Mouse (Mus musculus) left cerebral cortex, postnatal 25 days (tissue): Measurements from ENCODE around the gene 1700084M14Rik. TPM values are rescaled to one million over a fixed set of nuclear protein-coding genes. Genes with fewer than 3 reads are reported as not detected.
"Not testable (repeated sequence)": the region's sequence is repeated elsewhere in the genome, so short reads cannot be mapped to it uniquely, and the experiment has no call there.

Experiments used
- DNase-seq, 2 experiments: peaks; one replicate each; pipeline ENCODE4 v3.0.0; 2022; ENCODE audit warnings: low spot score in 2 of 2, mixed read lengths in 1 of 2
- intact Hi-C: fragments of 180-260 bp; cut with DNase I; formaldehyde crosslinking; loops from one replicate; pipeline ENCODE4 v1.15.1; 2025
- total RNA-seq, 2 experiments: library from RNA; stranded (reverse); gene quantifications; 2 replicates each; pipeline ENCODE4 v1.2.3; 2021

Gene 1700084M14Rik
- not detected for total RNA-seq

DNA sequence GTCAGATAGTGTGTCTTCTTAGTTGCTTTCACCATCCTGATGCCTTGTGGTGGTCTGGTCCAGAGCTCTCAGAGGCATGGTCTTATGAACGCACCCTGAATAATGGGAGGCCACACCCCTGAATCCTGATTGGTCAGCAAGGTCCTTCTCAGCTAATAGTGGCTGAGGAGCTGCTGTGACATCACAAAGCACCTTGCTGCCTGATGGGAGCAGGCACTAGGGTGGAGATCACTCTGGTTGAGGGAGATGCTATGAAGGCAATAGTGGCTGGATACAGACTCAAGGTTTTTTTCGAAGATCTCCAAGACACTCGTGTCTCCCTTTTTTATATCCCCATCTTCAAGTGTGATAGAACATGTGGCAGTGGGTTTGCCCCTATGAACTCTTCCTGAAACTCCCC is at the start of gene 1700084M14Rik:
Gene 1700084M14Rik, minus strand, starts transcription at position 101 of the 400 bp plus-strand sequence.
- DNase-seq = not testable (repeated sequence)
- intact Hi-C loops = loop anchor here (10.0 kb wide), 1 partner anchor 209 kb away; the partner anchor contains the start of gene Mageb5

Other genes with a start within 250 kb of the 1700084M14Rik start
- not detected for gene Mageb2, start 244.2 kb downstream of the 1700084M14Rik start, total RNA-seq
- gene Gm5072, start 183.4 kb downstream of the 1700084M14Rik start, total RNA-seq = not detected
- not detected for gene Gm8914, start 95.8 kb downstream of the 1700084M14Rik start, total RNA-seq
- not detected for gene Gm14781, start 56.3 kb upstream of the 1700084M14Rik start, total RNA-seq
- not detected for gene Mageb5, start 207.1 kb upstream of the 1700084M14Rik start, total RNA-seq